Mouse (Mus musculus) lung, adult 18-20 months (tissue): Measurements from ENCODE around the gene Defb29.

Source experiments
- DNase-seq, 2 experiments: peaks; one replicate each; pipeline ENCODE4 v3.0.0; 2022; ENCODE audit warnings: mixed read lengths in 2 of 2

The Defb29 gene

GRCm38 (mm10) chr2:152539944-152540710, at the start of gene Defb29:
Gene Defb29 (minus strand): TSS chr2:152540098.
- no peak for DNase-seq

- no peak for DNase-seq
Observed at GRCm38 (mm10) chr2:152589021-152589420, 49.1 kb upstream of the Defb29 start.

GRCm38 (mm10) chr2:152588450-152588849, 48.6 kb upstream of the Defb29 start:
- no peak for DNase-seq

GRCm38 (mm10) chr2:152586926-152587560, 47.1 kb upstream of the Defb29 start:
- no peak for DNase-seq

- DNase-seq = no peak
Observed at GRCm38 (mm10) chr2:152580612-152581011, 40.7 kb upstream of the Defb29 start.

- no peak for DNase-seq
Observed at GRCm38 (mm10) chr2:152580107-152580506, 40.2 kb upstream of the Defb29 start, which contains the start of gene Defb19. Gene Defb19 (minus strand): TSS chr2:152580312.

DNA sequence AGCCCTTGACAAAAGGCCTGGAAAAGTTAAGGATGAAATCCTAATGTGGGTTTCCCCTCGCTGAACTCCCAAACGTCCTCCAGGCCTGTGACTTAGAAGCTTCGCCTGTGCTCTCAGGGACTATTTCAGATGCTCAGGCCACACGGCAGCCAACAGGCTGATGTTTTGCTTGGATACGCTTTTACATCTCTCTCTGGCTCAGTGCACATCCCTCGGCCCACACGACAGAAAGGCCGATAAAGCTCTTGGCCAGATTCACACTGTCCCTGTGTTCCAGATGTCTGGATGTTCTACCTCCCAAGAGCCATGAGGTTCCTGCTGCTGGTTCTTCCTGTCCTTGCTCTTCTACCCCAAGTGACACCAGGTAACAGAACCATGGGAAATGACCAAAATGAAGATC, 33.6 kb upstream of the Defb29 start:
- DNase-seq = no peak

DNA sequence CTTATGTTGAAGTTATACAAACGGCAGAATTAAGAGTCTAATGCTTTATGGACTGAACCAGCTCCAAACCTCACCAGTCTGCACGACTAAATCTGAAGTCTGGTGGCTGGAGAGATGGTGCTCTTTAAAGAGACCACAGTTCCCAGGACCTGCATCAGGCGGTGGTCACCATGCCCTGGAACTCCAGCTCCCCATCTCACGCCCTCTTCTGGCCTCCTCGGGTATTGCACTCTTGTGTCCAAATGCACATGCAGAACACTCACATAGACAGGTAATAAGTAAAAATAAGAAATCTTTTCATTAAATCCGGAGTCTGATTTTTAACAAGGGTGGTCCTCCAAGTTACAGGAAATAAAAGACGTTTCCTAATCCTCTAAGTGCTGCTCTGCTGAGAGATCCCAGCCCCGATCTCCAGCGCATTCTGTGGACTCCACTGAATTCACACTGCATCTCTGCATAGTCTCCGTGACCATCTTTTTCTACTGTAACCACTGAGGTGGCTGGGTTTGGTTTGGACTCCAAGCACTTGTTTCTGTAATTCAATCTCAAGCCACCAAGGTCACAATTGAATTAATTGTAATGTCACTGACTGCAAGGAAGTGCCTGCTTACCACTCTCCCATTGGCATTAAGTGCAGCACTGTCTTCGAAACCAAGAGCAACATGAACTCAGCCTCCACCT, 32.4 kb upstream of the Defb29 start, which contains the start of gene Defb21:
Gene Defb21, plus strand, starts transcription at position 631 of the 681 bp plus-strand sequence.
- DNase-seq = no peak

DNA sequence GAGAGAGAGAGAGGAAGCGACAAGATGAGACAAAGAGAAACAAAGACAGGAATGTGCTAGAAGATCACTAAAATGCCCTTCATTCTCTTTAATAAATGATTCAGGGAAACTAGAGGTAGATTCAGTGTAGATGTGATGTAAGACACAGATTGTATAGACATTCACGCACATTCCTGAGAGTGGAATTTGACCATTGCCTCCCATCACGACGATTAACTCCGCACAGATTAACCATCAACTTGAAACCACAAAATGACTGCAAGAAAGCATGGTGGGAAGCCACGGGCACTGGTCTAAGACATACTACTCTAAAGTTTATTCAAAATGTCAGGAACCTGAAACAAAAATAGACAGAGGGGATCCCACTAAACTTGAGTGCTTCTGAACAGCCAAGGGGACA, 30.4 kb upstream of the Defb29 start:
- DNase-seq = no peak

DNA sequence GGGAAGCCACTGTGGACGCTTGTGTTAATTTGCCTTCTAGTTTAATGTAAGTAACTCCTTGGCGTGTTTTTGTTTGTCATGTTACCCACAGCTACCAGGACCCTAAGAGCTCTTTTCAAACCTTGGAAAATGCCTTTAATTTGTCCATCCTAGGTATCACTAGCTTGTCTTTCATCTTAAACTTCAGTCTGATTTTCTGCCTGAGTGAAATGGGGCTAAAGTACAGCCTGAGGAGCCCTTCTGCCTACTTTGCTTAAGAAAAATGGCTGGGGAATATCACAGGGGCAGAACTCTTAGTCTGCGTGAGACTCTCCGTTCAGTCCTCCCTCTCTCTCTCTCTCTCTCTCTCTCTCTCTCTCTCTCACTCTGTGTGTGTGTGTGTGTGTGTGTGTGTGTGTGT, 30.0 kb upstream of the Defb29 start:
- DNase-seq = no peak

- no peak for DNase-seq
Observed at GRCm38 (mm10) chr2:152569038-152569437, 29.1 kb upstream of the Defb29 start, which contains the start of gene Gm17416. Gene Gm17416 (plus strand): TSS chr2:152569338.

GRCm38 (mm10) chr2:152556655-152557054, 16.8 kb upstream of the Defb29 start:
- no peak for DNase-seq

- DNase-seq = peak; percentile 8 to 25
Observed at GRCm38 (mm10) chr2:152553774-152554423, 14.0 kb upstream of the Defb29 start.

- no peak for DNase-seq
Observed at GRCm38 (mm10) chr2:152548124-152548523, 8.2 kb upstream of the Defb29 start.

- DNase-seq = peak in 1 of 2 experiments; percentile 6
Observed at GRCm38 (mm10) chr2:152544691-152545090, 4.8 kb upstream of the Defb29 start.

DNA sequence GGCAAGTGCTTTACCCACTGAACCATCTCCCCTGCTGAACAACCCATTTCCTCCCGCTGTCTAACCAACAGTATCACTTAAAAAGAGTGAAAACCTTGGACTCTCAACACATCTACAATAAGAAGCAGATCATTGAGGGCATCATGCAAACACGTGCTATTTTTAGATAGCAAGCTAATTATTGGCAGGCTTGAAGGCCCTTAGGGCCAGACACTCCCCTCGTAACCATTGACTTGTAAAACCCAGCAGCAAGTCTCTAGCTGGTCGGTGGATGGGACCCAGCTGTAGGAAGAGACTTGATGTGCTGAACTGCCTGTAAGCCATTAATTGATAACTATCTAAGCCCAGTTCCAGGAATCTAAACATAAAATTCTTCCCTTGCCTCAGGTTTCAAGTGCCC, 3.6 kb upstream of the Defb29 start:
- DNase-seq = no peak

- DNase-seq = no peak
Observed at GRCm38 (mm10) chr2:152542897-152543296, 3.0 kb upstream of the Defb29 start.

DNA sequence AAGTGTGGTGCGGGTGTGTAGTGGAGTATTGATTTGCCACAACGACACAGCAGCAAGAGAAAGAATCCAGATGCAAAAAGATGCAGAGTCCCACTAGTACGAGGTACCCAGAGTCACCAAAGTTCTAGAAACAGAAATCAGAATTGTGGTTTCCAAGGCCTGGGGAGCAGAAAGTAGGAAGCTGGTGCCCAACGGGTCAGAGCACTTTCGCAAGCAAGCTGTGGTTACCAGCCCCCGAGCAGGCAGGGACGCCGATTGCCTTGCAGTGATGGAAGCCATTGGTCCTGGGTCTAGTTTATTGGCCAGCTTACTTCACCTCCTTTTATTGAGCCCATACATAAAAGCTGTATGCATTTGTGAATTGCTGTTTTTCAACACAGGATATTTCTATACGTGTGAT, 2.1 kb upstream of the Defb29 start:
- no peak for DNase-seq

GRCm38 (mm10) chr2:152517981-152518380, 21.9 kb downstream of the Defb29 start, which contains the start of gene Defb28:
Gene Defb28 (plus strand): TSS chr2:152518255.
- DNase-seq = no peak

DNA sequence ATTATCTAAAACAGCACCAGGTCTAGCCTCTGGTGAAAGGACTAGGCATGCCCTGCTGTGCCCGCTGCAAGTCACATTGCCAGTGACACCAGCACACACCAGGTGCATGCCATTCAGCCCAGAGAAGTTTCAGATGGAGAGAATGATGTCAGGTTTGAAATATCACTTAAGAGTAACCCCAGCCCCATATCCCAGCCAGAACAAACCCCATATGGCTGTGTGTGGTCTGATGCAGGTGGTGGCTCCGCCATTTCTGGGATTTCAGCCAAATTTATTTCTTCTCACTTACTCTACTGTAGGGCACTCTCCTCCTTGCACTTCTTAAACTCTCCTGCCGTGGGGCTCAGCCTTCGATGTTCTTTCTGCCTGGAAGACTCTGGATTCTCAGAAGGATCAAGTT, 23.8 kb downstream of the Defb29 start:
- no peak for DNase-seq

DNA sequence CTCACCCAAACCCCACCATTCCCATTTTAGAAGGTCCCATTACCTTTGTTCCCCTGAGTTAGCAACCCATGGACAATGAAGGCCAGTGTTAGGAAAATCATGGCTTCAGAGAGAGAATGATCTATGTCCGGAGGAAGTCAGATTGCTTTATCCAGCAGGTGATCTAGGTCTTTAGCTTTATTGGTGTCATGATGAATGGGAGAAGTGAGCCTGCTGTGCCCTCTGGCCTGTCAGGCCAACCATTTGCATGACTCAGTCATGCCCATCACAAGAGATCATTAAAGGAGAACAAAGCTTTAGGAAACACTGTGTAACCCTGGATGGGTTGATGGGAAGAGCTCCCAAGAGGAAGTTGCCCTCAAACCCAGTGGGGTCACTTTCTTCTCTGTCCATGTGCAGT, 28.3 kb downstream of the Defb29 start, which contains the start of gene Defb26:
Gene Defb26, minus strand, starts transcription at position 101 of the 400 bp plus-strand sequence.
- no peak for DNase-seq

- no peak for DNase-seq
Observed at GRCm38 (mm10) chr2:152503950-152504349, 35.9 kb downstream of the Defb29 start.

- DNase-seq = no peak
Observed at GRCm38 (mm10) chr2:152500863-152501229, 39.1 kb downstream of the Defb29 start.
